Mouse (Mus musculus): Measurements from ENCODE around the gene Ctbp1.

- TF ChIP-seq CTCF (IDR thresholded peaks at IDR 0.05; ENCODE audit: low read depth) (no peak), EP300 (IDR thresholded peaks at IDR 0.05; ENCODE audit: low read depth) (no peak)
These were observed 54.3 kb downstream of the Ctbp1 start for GRCm38 (mm10) chr5:33220350-33221044.
